Mouse (Mus musculus) liver, embryonic 14.5 days (tissue): Measurements from ENCODE around the gene Ntn1.

Experiments
- CTCF ChIP-seq: IDR thresholded peaks from 2 replicates; pipeline ENCODE4 v1.5.1; 2016; ENCODE audit warnings: antibody characterized with exemption, low read depth, control low read depth
- EP300 ChIP-seq: IDR thresholded peaks from 2 replicates; pipeline ENCODE4 v1.6.1; 2016; ENCODE audit warnings: antibody characterized with exemption, low read depth

DNA sequence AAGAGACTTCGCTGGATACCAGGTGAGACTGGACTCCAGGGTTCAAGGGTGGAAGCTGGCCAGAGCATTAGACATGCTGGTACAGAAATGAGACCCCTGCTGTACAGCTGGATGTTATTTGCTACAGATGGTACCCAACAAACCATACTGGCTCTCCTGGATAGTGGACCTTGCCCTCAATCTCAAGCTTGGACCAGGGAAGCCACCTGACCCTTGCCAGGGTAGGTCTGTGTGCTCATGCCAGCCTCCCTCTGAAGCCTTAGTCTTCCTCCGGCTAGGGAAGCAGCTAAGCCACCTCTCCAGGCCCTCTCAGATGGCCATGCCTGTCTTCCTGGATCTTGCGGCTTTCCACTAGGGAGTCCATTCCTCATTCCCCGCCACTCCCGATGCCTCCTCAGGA, 189.9 kb downstream of the Ntn1 start:
- TF ChIP-seq CTCF (no peak), EP300 (no peak)
